In genomic region chr4:153956569-153957405, GRCm38 (mm10) we compare ENCODE assay signal across 8 mouse cellular contexts. TPM values are rescaled to one million over a fixed set of nuclear protein-coding genes. Genes with fewer than 3 reads are reported as not detected.
DNase-seq lines count a peak whose midpoint lies in the region; ATAC-seq lines count a peak whose summit lies in the region.

A430005L14Rik (plus strand) TSS chr4:153957237.

- H3K4me2 ChIP-seq in kidney, embryonic 15.5 days = peak within 1 kb of the TSS; percentile 65

- H3K27me3 ChIP-seq in heart, embryonic 10.5 days (ENCODE audit: insufficient read depth, poor library complexity, severe bottlenecking) = peaks cover 30% of the 10 kb centered on the region
- H3K27me3 ChIP-seq in kidney, embryonic 15.5 days = peaks cover 10% of the 10 kb centered on the region; the same call in 1 of the 2 replicates

- peak within 1 kb of the TSS; percentile 71 for H3K4me3 ChIP-seq in heart, embryonic 10.5 days
- H3K4me3 ChIP-seq in kidney, embryonic 15.5 days (replicated peaks) = peak within 1 kb of the TSS; percentile 83

- peak; percentile 94 for ATAC-seq in erythroblast, adult 5-6 weeks (replicated peaks; ENCODE audit: low FRiP score, poor library complexity, severe bottlenecking)
- ATAC-seq in kidney, embryonic 15.5 days (replicated peaks; ENCODE audit: low FRiP score) = peak; percentile 96
- peak; percentile 78 for ATAC-seq in monocyte, adult 5-6 weeks (replicated peaks; ENCODE audit: insufficient number of reproducible peaks, low FRiP score, low TSS enrichment, poor library complexity, severe bottlenecking)

- peaks cover 19% of the 10 kb centered on the region for H3K4me1 ChIP-seq in heart, embryonic 10.5 days
- peaks cover 17% of the 10 kb centered on the region for H3K4me1 ChIP-seq in kidney, embryonic 15.5 days

- H3K9me3 ChIP-seq in heart, embryonic 10.5 days = no peaks in the 10 kb centered on the region
- H3K9me3 ChIP-seq in kidney, embryonic 15.5 days (replicated peaks) = no peaks in the 10 kb centered on the region

- peaks cover 25% of the 10 kb centered on the region for H3K36me3 ChIP-seq in heart, embryonic 10.5 days
- peaks cover 24% of the 10 kb centered on the region for H3K36me3 ChIP-seq in kidney, embryonic 15.5 days

- H3K27ac ChIP-seq in heart, embryonic 10.5 days = peak within 1 kb of the TSS; percentile 91
- peak within 1 kb of the TSS; percentile 94 for H3K27ac ChIP-seq in kidney, embryonic 15.5 days

- DNase-seq in B cell, adult 2 months = peak; percentile 94 to 95
- peak; percentile 99 for DNase-seq in brain, adult 2 months (ENCODE audit: low read depth, low spot score)
- peak; percentile 98 for DNase-seq in heart, embryonic 10.5 days (ENCODE audit: low spot score)
- DNase-seq in liver = peak; percentile 96
- DNase-seq in spleen, postnatal 4 days (ENCODE audit: low spot score in 2 of 2) = peak; percentile 93 to 96

- H3K9ac ChIP-seq in kidney, embryonic 15.5 days = peak within 1 kb of the TSS; percentile 91

- 2% methylated on average over 65 of the region's 67 CpGs for WGBS in heart, embryonic 10.5 days
- WGBS in kidney, embryonic 15.5 days = 1% methylated on average over 63 of the region's 67 CpGs

RNA-seq across cellular contexts. Expression of gene A430005L14Rik, which starts in this region (rescaled TPM):
- total RNA-seq in erythroblast, adult 5-6 weeks (2015; ENCODE audit: low replicate concordance) = 16.1 and 33.4 TPM in 2 replicates
- 17.1 and 25.5 TPM in 2 replicates for total RNA-seq in erythroblast, adult 5-6 weeks (2017; ENCODE audit: low replicate concordance)
- 65.1 and 85.6 TPM in 2 replicates for polyA plus RNA-seq in heart, embryonic 10.5 days (2016; fragmentation: Nextera tagmentation; extraction: Ambion mirVana)
- polyA plus RNA-seq in kidney, embryonic 15.5 days (2015; fragmentation: Nextera tagmentation; extraction: Ambion mirVana) = 88.3 and 98.0 TPM in 2 replicates
- total RNA-seq in monocyte, adult 5-6 weeks (2017) = 27.5 to 38.1 TPM (median 30.3 TPM) in 3 replicates

Comparison
In these comparisons a context has a peak if more than half of its experiments do, and no peak if none do; other contexts are left out.
1. Peak in every context shown above with its lines: DNase-seq, ATAC-seq, H3K4me3 ChIP-seq and H3K27ac ChIP-seq.